Mouse (Mus musculus) left cerebral cortex, adult 11 months (tissue): ENCODE results near the gene Fetub.

ENCODE experiments used
- DNase-seq: peaks from one replicate; pipeline ENCODE4 v3.0.0; 2022; ENCODE audit warnings: low spot score

The Fetub gene

DNA sequence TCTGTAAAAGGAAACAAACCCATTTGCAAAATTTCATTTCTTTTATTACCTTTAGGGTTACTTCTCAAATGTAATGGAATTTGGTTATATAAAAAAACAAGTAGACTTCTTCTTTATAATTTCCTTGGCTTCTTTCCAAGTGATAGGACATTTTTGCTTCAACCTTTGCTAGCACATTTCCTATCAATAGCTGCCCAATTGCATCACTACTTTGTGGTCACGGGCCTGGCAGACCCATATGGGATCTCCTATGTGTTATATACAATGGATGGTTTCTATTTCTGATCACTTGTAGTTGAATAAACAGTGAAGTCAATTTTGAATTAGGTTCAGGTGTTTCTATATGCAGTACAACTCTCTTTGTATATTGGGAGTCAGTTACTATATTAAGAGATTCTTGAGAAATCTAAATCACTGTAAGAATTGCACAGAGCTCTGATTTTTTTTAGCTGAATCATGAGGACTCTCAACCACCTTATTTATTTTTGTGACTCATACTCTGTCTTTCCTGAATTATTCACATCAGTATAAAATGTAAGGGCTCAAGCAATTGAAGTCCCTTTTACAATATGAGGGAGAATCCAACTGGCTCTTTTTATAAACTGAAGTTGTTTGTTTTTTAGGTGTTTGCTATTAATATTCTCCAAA is 49.4 kb downstream of the Fetub start:
- DNase-seq: no peak
